Mouse (Mus musculus): ENCODE measurements at regions not wholly inside any gene's neighbourhood (a gene's known extent, or its start where the extent isn't known, plus 50 kb on each side); places are given as distances from the start of the nearest gene placed in this dataset.

- Histone ChIP-seq H3K4me1 (peaks cover 20% of the 10 kb centered on the region), H3K9me3 (replicated peaks) (no peaks in the 10 kb centered on the region), H3K27ac (peak overlapping the region; percentile 91), H3K4me3 (peak overlapping the region; percentile 25), H3K9ac (peak overlapping the region; percentile 42; the same call in 1 of the 2 replicates), H3K4me2 (replicated peaks) (peak overlapping the region; percentile 55), H3K36me3 (no peaks in the 10 kb centered on the region), H3K27me3 (no peaks in the 10 kb centered on the region)
- WGBS: 14% methylated on average over 23 of the region's 23 CpGs
- peak; percentile 96 for ATAC-seq (ENCODE audit: low FRiP score)
These were observed 434.3 kb downstream of the Cmpk2 start for GRCm38 (mm10) chr12:26903073-26903893.

DNA sequence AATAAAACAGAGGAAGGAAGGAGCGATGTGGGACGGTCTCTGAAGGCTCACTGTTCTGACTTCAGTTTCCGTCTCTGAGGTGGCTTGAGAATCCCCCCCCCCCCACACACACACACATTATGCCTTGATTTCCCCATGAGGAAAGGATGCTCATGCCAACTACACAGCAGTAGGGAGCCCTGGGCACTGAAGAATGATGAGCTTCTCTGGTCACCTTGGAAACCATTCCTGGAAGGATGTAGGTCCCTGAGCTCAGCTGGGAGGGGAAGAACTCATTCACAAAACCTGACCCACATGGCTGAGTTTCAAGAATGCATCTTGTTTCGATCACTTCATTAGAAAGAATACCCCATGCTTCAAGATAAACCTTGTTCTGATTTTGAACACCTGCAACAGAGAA lies 422.2 kb downstream of the Cmpk2 start:
- H3K4me3 ChIP-seq: no peak overlapping the region
- peaks cover 22% of the 10 kb centered on the region for H3K4me1 ChIP-seq
- no peak for ATAC-seq (ENCODE audit: low FRiP score)
- H3K36me3 ChIP-seq: no peaks in the 10 kb centered on the region
- H3K9me3 ChIP-seq (replicated peaks): no peaks in the 10 kb centered on the region
- 56% methylated on average over 4 of the region's 4 CpGs for WGBS
- no peak overlapping the region for H3K27ac ChIP-seq
- H3K9ac ChIP-seq: no peak overlapping the region
- H3K27me3 ChIP-seq: no peaks in the 10 kb centered on the region
- no peak overlapping the region for H3K4me2 ChIP-seq (replicated peaks)

GRCm38 (mm10) chr12:26886635-26887014 lies 417.6 kb downstream of the Cmpk2 start:
- H3K9me3 ChIP-seq (replicated peaks): no peaks in the 10 kb centered on the region
- peak overlapping the region; percentile 93 for H3K27ac ChIP-seq
- peaks cover 51% of the 10 kb centered on the region for H3K4me1 ChIP-seq
- peak; percentile 69 for ATAC-seq (ENCODE audit: low FRiP score)
- H3K27me3 ChIP-seq: no peaks in the 10 kb centered on the region
- H3K9ac ChIP-seq: no peak overlapping the region
- WGBS: 46% methylated on average over 7 of the region's 7 CpGs
- no peak overlapping the region for H3K4me3 ChIP-seq
- H3K4me2 ChIP-seq (replicated peaks): peak overlapping the region; percentile 26
- H3K36me3 ChIP-seq: no peaks in the 10 kb centered on the region

- WGBS: 20% methylated on average over 12 of the region's 12 CpGs
- Histone ChIP-seq H3K9me3 (replicated peaks) (no peaks in the 10 kb centered on the region), H3K9ac (no peak overlapping the region), H3K4me2 (replicated peaks) (peak overlapping the region; percentile 26), H3K36me3 (no peaks in the 10 kb centered on the region), H3K4me3 (no peak overlapping the region), H3K4me1 (peaks cover 46% of the 10 kb centered on the region), H3K27me3 (no peaks in the 10 kb centered on the region), H3K27ac (peak overlapping the region; percentile 93)
- peak; percentile 70 for ATAC-seq (ENCODE audit: low FRiP score)
These were observed 417.0 kb downstream of the Cmpk2 start for GRCm38 (mm10) chr12:26885831-26886634.

GRCm38 (mm10) chr12:26885083-26885482 lies 416.1 kb downstream of the Cmpk2 start:
- Histone ChIP-seq H3K4me3 (no peak overlapping the region), H3K36me3 (no peaks in the 10 kb centered on the region), H3K4me2 (replicated peaks) (no peak overlapping the region), H3K4me1 (peaks cover 41% of the 10 kb centered on the region), H3K27me3 (no peaks in the 10 kb centered on the region), H3K9me3 (replicated peaks) (no peaks in the 10 kb centered on the region), H3K9ac (no peak overlapping the region), H3K27ac (peak overlapping the region; percentile 93)
- WGBS: 74% methylated on average over 3 of the region's 3 CpGs
- ATAC-seq (ENCODE audit: low FRiP score): no peak

GRCm38 (mm10) chr12:26884156-26884555 lies 415.2 kb downstream of the Cmpk2 start:
- H3K9ac ChIP-seq: no peak overlapping the region
- WGBS: 41% methylated on average over 5 of the region's 5 CpGs
- H3K27me3 ChIP-seq: no peaks in the 10 kb centered on the region
- peak overlapping the region; percentile 93 for H3K27ac ChIP-seq
- peaks cover 41% of the 10 kb centered on the region for H3K4me1 ChIP-seq
- no peaks in the 10 kb centered on the region for H3K36me3 ChIP-seq
- H3K4me2 ChIP-seq (replicated peaks): no peak overlapping the region
- H3K9me3 ChIP-seq (replicated peaks): no peaks in the 10 kb centered on the region
- no peak overlapping the region for H3K4me3 ChIP-seq
- no peak for ATAC-seq (ENCODE audit: low FRiP score)

DNA sequence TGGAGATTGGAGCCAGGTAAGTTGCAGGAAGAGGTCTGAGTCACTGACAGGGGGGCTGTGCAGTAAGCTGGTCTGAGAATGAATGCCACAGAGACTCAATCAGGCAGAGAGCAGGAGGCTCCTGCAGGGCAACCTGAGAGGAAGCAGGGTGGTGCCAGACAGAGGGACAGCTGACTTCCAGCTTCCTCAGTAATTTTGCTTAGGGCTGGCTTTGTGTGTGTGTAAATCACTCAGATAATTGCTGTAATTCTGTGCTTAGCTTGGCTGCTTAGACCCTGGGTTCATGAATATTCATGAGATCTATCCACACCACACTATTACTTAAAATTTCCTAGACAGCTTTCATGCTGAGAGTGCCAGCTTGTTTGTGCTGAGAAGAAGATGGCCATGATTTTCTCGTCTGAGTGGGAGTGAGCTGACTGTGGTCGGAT lies 408.7 kb downstream of the Cmpk2 start:
- H3K9me3 ChIP-seq (replicated peaks): no peaks in the 10 kb centered on the region
- H3K9ac ChIP-seq: 0 out of 2 replicates have a peak overlapping the region, but pooled peaks have one; percentile 23
- H3K36me3 ChIP-seq: no peaks in the 10 kb centered on the region
- H3K27me3 ChIP-seq: no peaks in the 10 kb centered on the region
- peak overlapping the region; percentile 84 for H3K27ac ChIP-seq
- 40% methylated on average over 2 of the region's 2 CpGs for WGBS
- H3K4me1 ChIP-seq: peaks cover 14% of the 10 kb centered on the region
- no peak overlapping the region for H3K4me3 ChIP-seq
- H3K4me2 ChIP-seq (replicated peaks): no peak overlapping the region
- peak; percentile 89 for ATAC-seq (ENCODE audit: low FRiP score)

DNA sequence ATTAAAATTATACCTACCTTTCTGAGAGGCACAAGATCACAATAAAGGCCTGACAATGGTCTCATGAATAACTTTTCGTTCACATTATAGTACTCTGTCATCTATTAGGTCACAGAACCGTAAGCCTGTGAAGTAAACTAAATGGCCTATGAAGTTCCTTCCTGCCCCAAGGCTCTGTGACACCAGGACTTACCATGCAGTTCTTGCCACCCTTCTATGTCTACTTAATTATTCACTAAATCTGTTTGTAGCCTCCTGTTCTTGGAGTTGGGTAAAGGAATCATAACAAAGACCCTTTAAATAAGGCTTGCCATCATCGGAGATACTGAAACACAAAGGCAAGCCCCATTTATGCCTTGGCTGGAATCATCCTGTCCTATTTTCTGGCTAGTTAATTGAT lies 408.3 kb downstream of the Cmpk2 start:
- ATAC-seq (ENCODE audit: low FRiP score): no peak; the same call in 1 of the 2 replicates
- peaks cover 17% of the 10 kb centered on the region for H3K4me1 ChIP-seq

DNA sequence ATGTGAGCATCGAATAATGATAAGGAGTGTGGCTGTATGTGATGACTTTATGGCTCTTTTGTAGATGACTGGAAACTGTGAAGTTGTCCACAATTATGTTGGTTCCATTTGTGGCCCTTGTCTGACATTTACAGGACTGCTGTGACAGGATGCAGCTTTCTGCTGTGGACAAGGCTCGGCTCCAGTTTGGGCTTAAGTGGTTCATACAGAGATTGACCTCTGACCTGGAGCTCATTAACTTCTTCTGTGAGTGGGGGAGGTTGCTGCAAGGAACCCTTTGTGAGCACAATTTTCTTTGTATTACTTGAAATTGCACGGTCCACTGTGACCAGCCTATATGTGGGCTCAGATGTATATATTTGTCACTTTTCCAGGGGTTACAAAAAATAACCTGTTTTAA lies 403.5 kb downstream of the Cmpk2 start:
- 31% methylated on average over 3 of the region's 3 CpGs for WGBS
- H3K9me3 ChIP-seq (replicated peaks): no peaks in the 10 kb centered on the region
- no peak overlapping the region for H3K9ac ChIP-seq
- H3K27me3 ChIP-seq: no peaks in the 10 kb centered on the region
- no peak for ATAC-seq (ENCODE audit: low FRiP score)
- H3K4me3 ChIP-seq: no peak overlapping the region
- H3K36me3 ChIP-seq: no peaks in the 10 kb centered on the region
- no peak overlapping the region for H3K4me2 ChIP-seq (replicated peaks)
- H3K4me1 ChIP-seq: peaks cover 9% of the 10 kb centered on the region
- H3K27ac ChIP-seq: no peak overlapping the region

More for the DNA sequence above, 408.3 kb downstream of the Cmpk2 start:
- peak overlapping the region; percentile 84 for H3K27ac ChIP-seq
- no peaks in the 10 kb centered on the region for H3K36me3 ChIP-seq
- 0 out of 2 replicates have a peak overlapping the region, but pooled peaks have one; percentile 23 for H3K9ac ChIP-seq
- no peaks in the 10 kb centered on the region for H3K27me3 ChIP-seq
- no peaks in the 10 kb centered on the region for H3K9me3 ChIP-seq (replicated peaks)
- H3K4me3 ChIP-seq: no peak overlapping the region
- H3K4me2 ChIP-seq (replicated peaks): no peak overlapping the region
- 69% methylated on average over 3 of the region's 3 CpGs for WGBS

DNA sequence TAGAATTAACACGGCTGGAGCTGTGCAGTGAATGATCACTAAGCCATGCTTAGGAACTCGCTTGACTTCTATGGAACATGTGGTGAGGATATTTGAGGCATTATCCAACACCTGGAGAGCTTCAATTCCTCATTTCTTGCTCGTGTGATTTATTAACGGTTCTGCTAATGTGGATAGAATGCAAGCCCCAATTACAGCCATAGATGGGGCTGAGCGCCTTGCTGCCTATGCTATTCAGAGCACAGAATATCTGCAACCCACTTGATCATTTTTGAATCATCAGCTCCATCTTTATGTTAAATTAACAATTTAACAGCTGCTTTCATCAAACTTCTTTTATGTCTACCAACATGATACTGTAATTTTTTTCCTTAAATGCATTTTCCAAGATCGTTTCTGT lies 398.7 kb downstream of the Cmpk2 start:
- 77% methylated on average over 6 of the region's 6 CpGs for whole genome bisulfite sequencing
- Histone ChIP-seq H3K27ac (no peak overlapping the region), H3K27me3 (no peaks in the 10 kb centered on the region), H3K4me1 (peaks cover 4% of the 10 kb centered on the region; the same call in 1 of the 2 replicates), H3K36me3 (no peaks in the 10 kb centered on the region), H3K4me2 (replicated peaks) (no peak overlapping the region), H3K9me3 (replicated peaks) (no peaks in the 10 kb centered on the region), H3K4me3 (no peak overlapping the region), H3K9ac (no peak overlapping the region)
- ATAC-seq (ENCODE audit: low FRiP score): no peak

DNA sequence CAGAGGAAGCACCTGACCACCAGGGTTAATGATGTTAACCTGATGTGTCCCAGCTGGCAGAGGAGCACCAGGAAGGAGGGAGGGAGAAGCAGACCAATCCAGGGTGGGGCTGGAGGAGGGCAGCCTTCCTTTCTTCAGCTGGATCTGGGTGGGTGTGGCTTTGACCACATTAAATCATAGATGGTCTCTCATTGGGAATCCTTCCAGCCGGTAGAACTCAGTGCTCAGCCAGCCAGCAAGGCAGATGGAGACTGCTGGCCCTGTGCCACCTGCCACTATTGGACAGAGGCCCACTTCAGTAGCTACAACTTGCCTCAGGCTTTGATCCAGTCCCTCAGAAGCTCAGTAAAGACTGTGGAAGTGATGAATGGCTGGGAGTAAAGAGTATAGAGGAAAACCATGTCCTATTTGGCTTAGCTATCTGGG lies 386.1 kb downstream of the Cmpk2 start:
- Histone ChIP-seq H3K4me3 (no peak overlapping the region), H3K36me3 (no peaks in the 10 kb centered on the region), H3K27ac (no peak overlapping the region; the same call in 1 of the 2 replicates), H3K4me1 (peaks cover 3% of the 10 kb centered on the region; the same call in 1 of the 2 replicates), H3K9ac (no peak overlapping the region), H3K9me3 (replicated peaks) (peaks cover 8% of the 10 kb centered on the region), H3K4me2 (replicated peaks) (no peak overlapping the region), H3K27me3 (no peaks in the 10 kb centered on the region)
- WGBS: 27% methylated on average over 1 of the region's 1 CpGs
- peak; percentile 46; the same call in 1 of the 2 replicates for ATAC-seq (ENCODE audit: low FRiP score)

DNA sequence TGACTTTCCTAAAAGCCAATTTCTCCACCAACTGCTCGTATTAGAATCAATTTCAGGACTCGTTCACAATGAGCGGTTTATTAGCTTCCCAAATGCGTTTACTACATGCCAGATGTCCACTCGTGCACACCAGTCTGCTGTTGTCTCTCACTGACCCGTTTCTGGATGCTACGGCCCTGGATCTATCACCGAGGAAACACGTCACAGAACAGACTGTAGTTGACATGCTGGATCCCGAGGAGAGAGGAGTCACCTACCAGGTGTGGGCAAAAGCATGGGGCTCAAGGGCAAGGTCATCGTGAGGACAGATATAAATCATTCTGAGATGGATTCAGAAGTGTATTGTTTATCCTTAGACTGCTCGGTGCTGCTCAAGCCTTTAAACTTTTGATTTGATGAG lies 375.9 kb downstream of the Cmpk2 start:
- H3K9me3 ChIP-seq (replicated peaks): no peaks in the 10 kb centered on the region
- no peak overlapping the region for H3K4me3 ChIP-seq
- no peak for ATAC-seq (ENCODE audit: low FRiP score)
- H3K4me1 ChIP-seq: peaks cover 4% of the 10 kb centered on the region
- no peak overlapping the region for H3K9ac ChIP-seq
- no peak overlapping the region for H3K4me2 ChIP-seq (replicated peaks)
- no peak overlapping the region for H3K27ac ChIP-seq
- no peaks in the 10 kb centered on the region for H3K27me3 ChIP-seq
- 58% methylated on average over 12 of the region's 12 CpGs for WGBS
- no peaks in the 10 kb centered on the region for H3K36me3 ChIP-seq

All from hindbrain, embryonic 12.5 days (tissue).